ENCODE assay signal across 8 mouse cellular contexts in genomic region chr10:76531375-76531774, GRCm38 (mm10). TPM values are rescaled to one million over a fixed set of nuclear protein-coding genes. Genes with fewer than 3 reads are reported as not detected.
DNase-seq lines count a peak whose midpoint lies in the region; ATAC-seq and TF ChIP-seq lines count a peak whose summit lies in the region.

Gene Lss (plus strand): TSS chr10:76531588.

- TF ChIP-seq POLR2A in lung, adult 2 months (IDR thresholded peaks at IDR 0.05; ENCODE audit: borderline replicate concordance, extremely low read depth, low read depth, low read length) = peak; percentile 81; the same call in 1 of the 2 replicates

- DNase-seq in ES-E14 (ENCODE audit: low read depth, low spot score) = peak; percentile 94
- DNase-seq in cerebellum, adult 11-12 months = peak; percentile 99
- peak; percentile 88 for DNase-seq in heart, postnatal 25 days (ENCODE audit: low spot score)
- DNase-seq in layer of hippocampus, adult 18-20 months (ENCODE audit: low spot score in 2 of 2) = peak; percentile 97 to 98
- peak; percentile 93 for DNase-seq in lung, adult 2 months
- peak; percentile 94 to 95 for DNase-seq in thymus, adult 18-20 months

- H3K9ac ChIP-seq in ES-E14 (ENCODE audit: insufficient read depth, low read depth, low read length, poor library complexity, severe bottlenecking) = peak within 1 kb of the TSS; percentile 82
- peak within 1 kb of the TSS; percentile 69 for H3K9ac ChIP-seq in forebrain, embryonic 15.5 days (replicated peaks)

- in situ Hi-C loops in ES-E14 (cut with MboI; ENCODE audit: low sequenced_read_pairs in 2 of 2, unreplicated experiment in 2 of 2) = no loop called here

- peak within 1 kb of the TSS; percentile 73 for H3K4me2 ChIP-seq in forebrain, embryonic 15.5 days (replicated peaks)

- H3K9me3 ChIP-seq in ES-E14 (ENCODE audit: control insufficient read depth, insufficient read depth, low read depth, low read length) = no peaks in the 10 kb centered on the region
- H3K9me3 ChIP-seq in forebrain, embryonic 15.5 days = no peaks in the 10 kb centered on the region

- no peak within 1 kb of the TSS for H3K27ac ChIP-seq in ES-E14 (ENCODE audit: insufficient read depth, low read depth, low read length, poor library complexity, severe bottlenecking)
- peak within 1 kb of the TSS; percentile 83 for H3K27ac ChIP-seq in forebrain, embryonic 15.5 days (replicated peaks)

- H3K36me3 ChIP-seq in ES-E14 (ENCODE audit: control insufficient read depth, insufficient read depth, low read length, poor library complexity, severe bottlenecking) = peaks cover 28% of the 10 kb centered on the region
- peaks cover 25% of the 10 kb centered on the region for H3K36me3 ChIP-seq in forebrain, embryonic 15.5 days

- ATAC-seq in forebrain, embryonic 15.5 days (replicated peaks) = peak; percentile 99
- peak; percentile 92 for ATAC-seq in neutrophil, adult 5-6 weeks (ENCODE audit: extremely low read depth, insufficient number of reproducible peaks, low FRiP score, poor library complexity, severe bottlenecking)

- H3K27me3 ChIP-seq in forebrain, embryonic 15.5 days = no peaks in the 10 kb centered on the region

- TF ChIP-seq CTCF in lung, adult 2 months (IDR thresholded peaks at IDR 0.05; ENCODE audit: insufficient read depth, low read length) = no peak

- WGBS in forebrain, embryonic 15.5 days = under 1% methylated on average over 36 of the region's 37 CpGs
- under 1% methylated on average over 37 of the region's 37 CpGs for WGBS in lung, adult 2 months

- peaks cover 0 to 6% of the 10 kb centered on the region in 2 experiments; a peak in 2 of 4 replicates for H3K4me1 ChIP-seq in ES-E14 (ENCODE audit: control insufficient read depth in 2 of 2, insufficient read depth in 2 of 2, low read length in 2 of 2, poor library complexity in 1 of 2)
- peaks cover 23% of the 10 kb centered on the region for H3K4me1 ChIP-seq in forebrain, embryonic 15.5 days
- H3K4me1 ChIP-seq in lung, adult 2 months (ENCODE audit: control insufficient read depth, insufficient read depth, low read length) = 0 out of 2 replicates have a peak, but pooled peaks cover 2% of the 10 kb centered on the region

- peak within 1 kb of the TSS; percentile 89 to 98 for H3K4me3 ChIP-seq in ES-E14 (ENCODE audit: insufficient read depth in 1 of 2, low read depth in 1 of 2, low read length in 2 of 2, poor library complexity in 1 of 2, severe bottlenecking in 1 of 2)
- peak within 1 kb of the TSS; percentile 76 for H3K4me3 ChIP-seq in forebrain, embryonic 15.5 days
- peak within 1 kb of the TSS; percentile 87 for H3K4me3 ChIP-seq in lung, adult 2 months (replicated peaks; ENCODE audit: extremely low read depth, low read depth, low read length)

- intact Hi-C loops in heart, postnatal 25 days (cut with DNase I) = no loop called here

TF ChIP-seq in ES-E14, 5 proteins besides CTCF, POLR2A, EP300 and RAD21:
- no peak for TF ChIP-seq ZC3H11A (IDR thresholded peaks at IDR 0.05; ENCODE audit: borderline replicate concordance, low read depth, low read length)
TF ChIP-seq in ES-E14: peak in this region for 0.

RNA-seq across cellular contexts. Expression of gene Lss, which starts in this region (rescaled TPM):
- 35.6 and 47.2 TPM in 2 replicates for total RNA-seq in ES-E14 (2012; rRNA removed)
- 37.5 and 44.7 TPM in 2 replicates for polyA plus RNA-seq in forebrain, embryonic 15.5 days (2015; fragmentation: Nextera tagmentation; extraction: Ambion mirVana)
- 1 to 10 TPM; 7.3 to 7.4 TPM for total RNA-seq in heart, postnatal 25 days (2021)
- 10 to 100 TPM; 40.5 to 41.6 TPM for total RNA-seq in layer of hippocampus, adult 18-20 months (2021)
- polyA plus RNA-seq in lung, adult 2 months (2012; rRNA removed) = 20.7 and 30.0 TPM in 2 replicates
- 4.1 and 10.7 TPM in 2 replicates for total RNA-seq in neutrophil, adult 5-6 weeks (2017)
